Mouse (Mus musculus) liver, postnatal 0 days (tissue): ENCODE results near the gene Hspg2.

Source experiments
- CTCF ChIP-seq: sonication (generic); IDR thresholded peaks from 2 replicates; pipeline ENCODE4 v1.5.1; 2016; ENCODE audit warnings: antibody characterized with exemption, low read depth
- EP300 ChIP-seq: IDR thresholded peaks from 2 replicates; pipeline ENCODE4 v1.6.1; 2016; ENCODE audit warnings: antibody characterized with exemption, low read depth, mild to moderate bottlenecking

DNA sequence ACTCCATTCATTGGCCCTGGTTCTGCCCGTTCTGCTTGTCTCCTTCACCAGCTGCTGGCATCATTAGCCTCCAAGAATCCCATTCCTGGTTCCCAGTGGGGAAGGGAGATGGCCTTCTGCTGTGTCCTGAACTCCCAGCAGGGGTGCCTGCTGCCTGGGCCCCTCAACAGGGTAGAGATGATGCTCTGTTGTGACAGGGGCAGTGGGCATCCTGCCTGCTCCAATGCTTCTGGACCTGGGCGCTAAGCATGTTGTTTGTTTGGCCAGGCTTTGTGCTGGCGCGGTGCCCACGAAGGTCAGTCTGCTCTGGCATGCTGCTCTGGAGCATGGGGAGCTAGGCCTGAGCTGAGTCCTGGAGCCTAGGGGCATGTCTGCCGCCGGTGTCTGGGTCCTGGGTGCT, 16.0 kb downstream of the Hspg2 start:
- TF ChIP-seq CTCF = no peak
- no peak for TF ChIP-seq EP300
